Mouse (Mus musculus) stomach, embryonic 15.5 days (tissue): ENCODE results near the gene Shb. TPM values are rescaled to one million over a fixed set of nuclear protein-coding genes. Genes with fewer than 3 reads are reported as not detected.

Source experiments
- ATAC-seq: fragments of 200-750 bp; cut with Nextera tagmentation; 2 replicates; pipeline ENCODE4 v1.8.0; 2017; ENCODE audit warnings: low read depth, moderate number of reproducible peaks, moderate TSS enrichment; ENCODE audit not compliant: insufficient read depth, low FRiP score
- H3K27ac ChIP-seq: fragments of 300-500 bp; sonication (generic); 2 replicates; pipeline ENCODE4 v1.5.1; 2015; ENCODE audit warnings: mild to moderate bottlenecking, inconsistent platforms
- H3K27me3 ChIP-seq: fragments of 300-500 bp; sonication (generic); replicated peaks from 2 replicates; pipeline ENCODE4 v1.6.1; 2015; ENCODE audit warnings: inconsistent platforms
- H3K36me3 ChIP-seq: fragments of 300-500 bp; sonication (generic); 2 replicates; pipeline ENCODE4 v1.6.1; 2015; ENCODE audit warnings: inconsistent platforms
- H3K4me1 ChIP-seq: fragments of 300-500 bp; sonication (generic); 2 replicates; pipeline ENCODE4 v1.6.1; 2015; ENCODE audit warnings: inconsistent platforms
- H3K4me2 ChIP-seq: fragments of 300-500 bp; sonication (generic); 2 replicates; pipeline ENCODE4 v1.6.1; 2015; ENCODE audit warnings: mild to moderate bottlenecking, inconsistent platforms
- H3K4me3 ChIP-seq: fragments of 300-500 bp; sonication (generic); replicated peaks from 2 replicates; pipeline ENCODE4 v1.5.1; 2015; ENCODE audit warnings: inconsistent platforms
- H3K9ac ChIP-seq: fragments of 300-500 bp; sonication (generic); 2 replicates; pipeline ENCODE4 v1.6.1; 2015; ENCODE audit warnings: inconsistent platforms
- H3K9me3 ChIP-seq: fragments of 300-500 bp; sonication (generic); 2 replicates; pipeline ENCODE4 v1.6.1; 2016; ENCODE audit warnings: inconsistent platforms
- whole genome bisulfite sequencing: fragments of 180-500 bp; shearing (Covaris S2); methylation state at CpG from one replicate; pipeline ENCODE4 v1.1.7; 2015; 5-methylcytosine and 5-hydroxymethylcytosine counted together
- polyA plus RNA-seq: library from polyadenylated mRNA; unstranded; fragments of >200 nt; fragmentation: Nextera tagmentation; extraction: Ambion mirVana; gene quantifications from 2 replicates; pipeline ENCODE4 v1.2.1, GENCODE M21; 2015

The Shb gene
- polyA plus RNA-seq, 1 experiment from 2014 or later, result 5.8 TPM

- Histone ChIP-seq H3K36me3 (no peaks in the 10 kb centered on the region), H3K9ac (no peak overlapping the region), H3K27me3 (no peaks in the 10 kb centered on the region), H3K9me3 (no peaks in the 10 kb centered on the region), H3K27ac (peak overlapping the region; percentile 35; the same call in 1 of the 2 replicates), H3K4me3 (no peak overlapping the region), H3K4me2 (no peak overlapping the region), H3K4me1 (peaks cover 55% of the 10 kb centered on the region)
- 19% methylated on average over 5 of the region's 5 CpGs for WGBS
- ATAC-seq, result no peak
Measured at GRCm38 (mm10) chr4:45439281-45439680, 93.0 kb downstream of the Shb start.

- no peaks in the 10 kb centered on the region for H3K27me3 ChIP-seq
- H3K9me3 ChIP-seq, result no peaks in the 10 kb centered on the region
- no peak overlapping the region for H3K27ac ChIP-seq
- H3K9ac ChIP-seq, result no peak overlapping the region
- H3K4me3 ChIP-seq, result no peak overlapping the region
- H3K4me2 ChIP-seq, result no peak overlapping the region
- 42% methylated on average over 3 of the region's 3 CpGs for WGBS
- no peak for ATAC-seq
- no peaks in the 10 kb centered on the region for H3K36me3 ChIP-seq
- peaks cover 57% of the 10 kb centered on the region for H3K4me1 ChIP-seq
Measured at GRCm38 (mm10) chr4:45437010-45437409, 95.3 kb downstream of the Shb start.

GRCm38 (mm10) chr4:45436383-45436913 lies 95.8 kb downstream of the Shb start:
- H3K9me3 ChIP-seq, result no peaks in the 10 kb centered on the region
- H3K9ac ChIP-seq, result no peak overlapping the region
- no peaks in the 10 kb centered on the region for H3K27me3 ChIP-seq
- 0 out of 2 replicates have a peak, but pooled peaks cover 4% of the 10 kb centered on the region for H3K36me3 ChIP-seq
- ATAC-seq, result no peak
- no peak overlapping the region for H3K4me2 ChIP-seq
- H3K27ac ChIP-seq, result no peak overlapping the region
- H3K4me1 ChIP-seq, result peaks cover 57% of the 10 kb centered on the region
- no peak overlapping the region for H3K4me3 ChIP-seq
- 45% methylated on average over 7 of the region's 7 CpGs for WGBS

GRCm38 (mm10) chr4:45435899-45436298 lies 96.4 kb downstream of the Shb start:
- Histone ChIP-seq H3K4me3 (no peak overlapping the region), H3K4me2 (no peak overlapping the region), H3K9me3 (no peaks in the 10 kb centered on the region), H3K4me1 (peaks cover 54% of the 10 kb centered on the region), H3K27me3 (no peaks in the 10 kb centered on the region), H3K36me3 (0 out of 2 replicates have a peak, but pooled peaks cover 7% of the 10 kb centered on the region), H3K27ac (0 out of 2 replicates have a peak overlapping the region, but pooled peaks have one; percentile 31), H3K9ac (no peak overlapping the region)
- no peak for ATAC-seq
- WGBS, result 43% methylated on average over 2 of the region's 2 CpGs

- H3K9ac ChIP-seq, result no peak overlapping the region
- H3K4me1 ChIP-seq, result peaks cover 45% of the 10 kb centered on the region
- no peaks in the 10 kb centered on the region for H3K27me3 ChIP-seq
- ATAC-seq, result no peak
- H3K9me3 ChIP-seq, result no peaks in the 10 kb centered on the region
- 0 out of 2 replicates have a peak, but pooled peaks cover 7% of the 10 kb centered on the region for H3K36me3 ChIP-seq
- no peak overlapping the region for H3K4me2 ChIP-seq
- 76% methylated on average over 4 of the region's 4 CpGs for WGBS
- no peak overlapping the region; the same call in 1 of the 2 replicates for H3K27ac ChIP-seq
- no peak overlapping the region for H3K4me3 ChIP-seq
Measured at GRCm38 (mm10) chr4:45434681-45435080, 97.6 kb downstream of the Shb start.

- H3K9me3 ChIP-seq, result no peaks in the 10 kb centered on the region
Measured at GRCm38 (mm10) chr4:45434071-45434470, 98.2 kb downstream of the Shb start.

GRCm38 (mm10) chr4:45431806-45432205 lies 100.5 kb downstream of the Shb start:
- Histone ChIP-seq H3K4me1 (peaks cover 26% of the 10 kb centered on the region), H3K27me3 (no peaks in the 10 kb centered on the region), H3K9ac (no peak overlapping the region), H3K36me3 (0 out of 2 replicates have a peak, but pooled peaks cover 7% of the 10 kb centered on the region), H3K9me3 (no peaks in the 10 kb centered on the region), H3K4me3 (no peak overlapping the region), H3K27ac (no peak overlapping the region), H3K4me2 (no peak overlapping the region)
- ATAC-seq, result no peak
- 70% methylated on average over 3 of the region's 3 CpGs for WGBS

More at GRCm38 (mm10) chr4:45434071-45434470, 98.2 kb downstream of the Shb start:
- no peaks in the 10 kb centered on the region for H3K27me3 ChIP-seq
- H3K4me2 ChIP-seq, result no peak overlapping the region
- no peak overlapping the region for H3K4me3 ChIP-seq
- 88% methylated on average over 12 of the region's 12 CpGs for WGBS
- no peak overlapping the region for H3K27ac ChIP-seq
- ATAC-seq, result no peak
- H3K4me1 ChIP-seq, result peaks cover 39% of the 10 kb centered on the region
- H3K36me3 ChIP-seq, result 0 out of 2 replicates have a peak, but pooled peaks cover 7% of the 10 kb centered on the region
- no peak overlapping the region for H3K9ac ChIP-seq

GRCm38 (mm10) chr4:45431316-45431715 lies 101.0 kb downstream of the Shb start:
- H3K9ac ChIP-seq, result no peak overlapping the region
- H3K4me2 ChIP-seq, result no peak overlapping the region
- 0 out of 2 replicates have a peak, but pooled peaks cover 7% of the 10 kb centered on the region for H3K36me3 ChIP-seq
- 86% methylated on average over 3 of the region's 3 CpGs for WGBS
- no peak overlapping the region for H3K4me3 ChIP-seq
- no peaks in the 10 kb centered on the region for H3K27me3 ChIP-seq
- no peak for ATAC-seq
- H3K4me1 ChIP-seq, result peaks cover 21% of the 10 kb centered on the region
- H3K9me3 ChIP-seq, result no peaks in the 10 kb centered on the region
- H3K27ac ChIP-seq, result no peak overlapping the region

GRCm38 (mm10) chr4:45429451-45429850 lies 102.8 kb downstream of the Shb start:
- H3K27me3 ChIP-seq, result no peaks in the 10 kb centered on the region
- no peak overlapping the region for H3K4me2 ChIP-seq

GRCm38 (mm10) chr4:45426724-45427457 lies 105.4 kb downstream of the Shb start:
- no peaks in the 10 kb centered on the region for H3K27me3 ChIP-seq
- H3K4me1 ChIP-seq, result peaks cover 9% of the 10 kb centered on the region; the same call in 1 of the 2 replicates
- H3K27ac ChIP-seq, result no peak overlapping the region
- no peak overlapping the region for H3K4me3 ChIP-seq
- no peaks in the 10 kb centered on the region for H3K9me3 ChIP-seq
- H3K36me3 ChIP-seq, result 0 out of 2 replicates have a peak, but pooled peaks cover 7% of the 10 kb centered on the region
- H3K9ac ChIP-seq, result no peak overlapping the region
- no peak overlapping the region for H3K4me2 ChIP-seq
- 69% methylated on average over 13 of the region's 13 CpGs for WGBS
- ATAC-seq, result no peak

More at GRCm38 (mm10) chr4:45429451-45429850, 102.8 kb downstream of the Shb start:
- Histone ChIP-seq H3K4me1 (0 out of 2 replicates have a peak, but pooled peaks cover 3% of the 10 kb centered on the region), H3K27ac (no peak overlapping the region), H3K9me3 (no peaks in the 10 kb centered on the region), H3K4me3 (no peak overlapping the region), H3K36me3 (0 out of 2 replicates have a peak, but pooled peaks cover 7% of the 10 kb centered on the region), H3K9ac (no peak overlapping the region)
- WGBS, result 84% methylated on average over 7 of the region's 7 CpGs
- no peak for ATAC-seq

GRCm38 (mm10) chr4:45423406-45423805 lies 108.9 kb downstream of the Shb start:
- no peaks in the 10 kb centered on the region for H3K9me3 ChIP-seq
- H3K27ac ChIP-seq, result peak overlapping the region; percentile 57; the same call in 1 of the 2 replicates

GRCm38 (mm10) chr4:45422640-45423039 lies 109.6 kb downstream of the Shb start:
- H3K36me3 ChIP-seq, result no peaks in the 10 kb centered on the region
- peaks cover 22% of the 10 kb centered on the region; the same call in 1 of the 2 replicates for H3K4me1 ChIP-seq
- 70% methylated on average over 10 of the region's 10 CpGs for WGBS
- H3K4me2 ChIP-seq, result no peak overlapping the region
- peak overlapping the region; percentile 63; the same call in 1 of the 2 replicates for H3K27ac ChIP-seq
- no peaks in the 10 kb centered on the region for H3K27me3 ChIP-seq
- no peaks in the 10 kb centered on the region for H3K9me3 ChIP-seq
- ATAC-seq, result no peak
- no peak overlapping the region for H3K4me3 ChIP-seq
- H3K9ac ChIP-seq, result no peak overlapping the region

More at GRCm38 (mm10) chr4:45423406-45423805, 108.9 kb downstream of the Shb start:
- Histone ChIP-seq H3K4me3 (no peak overlapping the region), H3K27me3 (no peaks in the 10 kb centered on the region), H3K9ac (no peak overlapping the region), H3K4me1 (peaks cover 22% of the 10 kb centered on the region; the same call in 1 of the 2 replicates), H3K36me3 (no peaks in the 10 kb centered on the region), H3K4me2 (no peak overlapping the region)
- WGBS, result 31% methylated on average over 8 of the region's 8 CpGs
- peak; percentile 41 for ATAC-seq
